Mouse (Mus musculus) limb, embryonic 13.5 days (tissue): Measurements from ENCODE around the gene Ercc1. TPM values are rescaled to one million over a fixed set of nuclear protein-coding genes. Genes with fewer than 3 reads are reported as not detected.

ENCODE experiments used
- ATAC-seq: fragments of 200-750 bp; cut with Nextera tagmentation; 2 replicates; pipeline ENCODE4 v1.8.0; 2017; ENCODE audit warnings: low read depth, moderate number of reproducible peaks, moderate TSS enrichment; ENCODE audit not compliant: low FRiP score
- H3K27ac ChIP-seq: fragments of 300-500 bp; sonication (generic); 2 replicates; pipeline ENCODE4 v1.5.1; 2015; ENCODE audit warnings: inconsistent platforms, mild to moderate bottlenecking, moderate library complexity
- H3K27me3 ChIP-seq: fragments of 300-500 bp; sonication (generic); 2 replicates; pipeline ENCODE4 v1.6.1; 2015; ENCODE audit warnings: mild to moderate bottlenecking, inconsistent platforms
- H3K36me3 ChIP-seq: fragments of 300-500 bp; sonication (generic); 2 replicates; pipeline ENCODE4 v1.6.1; 2015; ENCODE audit warnings: inconsistent platforms, mild to moderate bottlenecking, moderate library complexity
- H3K4me1 ChIP-seq: fragments of 300-500 bp; sonication (generic); 2 replicates; pipeline ENCODE4 v1.6.1; 2015; ENCODE audit warnings: inconsistent platforms
- H3K4me2 ChIP-seq: fragments of 300-500 bp; sonication (generic); replicated peaks from 2 replicates; pipeline ENCODE4 v1.6.1; 2015; ENCODE audit warnings: inconsistent platforms, mild to moderate bottlenecking, moderate library complexity
- H3K4me3 ChIP-seq: fragments of 300-500 bp; sonication (generic); 2 replicates; pipeline ENCODE4 v1.5.1; 2015; ENCODE audit warnings: moderate library complexity, mild to moderate bottlenecking, inconsistent platforms
- H3K9ac ChIP-seq: fragments of 300-500 bp; sonication (generic); 2 replicates; pipeline ENCODE4 v1.6.1; 2015; ENCODE audit warnings: mild to moderate bottlenecking, inconsistent platforms
- H3K9me3 ChIP-seq: fragments of 300-500 bp; sonication (generic); 2 replicates; pipeline ENCODE4 v1.6.1; 2016; ENCODE audit warnings: inconsistent platforms
- WGBS: fragments of 180-500 bp; shearing (Covaris S2); methylation state at CpG from one replicate; pipeline ENCODE4 v1.1.7; 2015; 5-methylcytosine and 5-hydroxymethylcytosine counted together
- polyA plus RNA-seq: library from polyadenylated mRNA; unstranded; fragments of >200 nt; fragmentation: Nextera tagmentation; extraction: Ambion mirVana; gene quantifications from 2 replicates; pipeline ENCODE4 v1.2.1, GENCODE M21; 2015

The Ercc1 gene
- 89.1 and 96.4 TPM in 2 replicates for polyA plus RNA-seq

DNA sequence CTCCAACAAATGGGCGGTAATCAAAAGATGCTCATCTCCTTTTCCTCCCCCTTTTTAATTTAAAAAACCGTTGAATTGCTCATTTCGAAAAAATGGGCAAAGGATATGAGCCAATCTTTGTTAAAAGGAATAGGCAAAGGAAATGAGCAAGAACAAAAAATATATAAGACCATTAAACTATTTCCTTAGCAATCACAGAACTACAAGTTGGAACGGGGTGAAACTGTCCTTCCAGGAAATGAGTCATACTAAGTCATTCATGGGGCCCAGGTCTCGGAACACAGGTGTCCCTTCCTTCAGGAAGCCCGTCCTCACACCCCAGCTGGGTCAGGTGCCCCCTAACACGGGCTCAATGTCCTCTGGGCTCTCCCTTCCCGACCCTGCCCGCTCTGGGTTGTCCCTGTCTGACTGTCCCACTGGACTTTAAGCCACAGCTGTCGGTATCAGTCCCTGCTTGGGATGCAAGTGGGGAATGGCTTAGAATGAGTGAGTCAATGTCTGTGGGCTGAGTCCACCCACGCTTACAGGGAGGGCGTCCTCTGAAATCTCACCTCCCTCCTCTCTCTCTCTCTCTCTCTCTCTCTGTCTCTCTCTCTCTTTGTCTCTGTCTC is at the start of gene Ercc1:
Gene Ercc1, plus strand, starts transcription at position 542 of the 611 bp plus-strand sequence.
- H3K27me3 ChIP-seq = peaks cover 20% of the 10 kb centered on the region
- ATAC-seq = no peak
- WGBS = 23% methylated on average over 12 of the region's 12 CpGs

DNA sequence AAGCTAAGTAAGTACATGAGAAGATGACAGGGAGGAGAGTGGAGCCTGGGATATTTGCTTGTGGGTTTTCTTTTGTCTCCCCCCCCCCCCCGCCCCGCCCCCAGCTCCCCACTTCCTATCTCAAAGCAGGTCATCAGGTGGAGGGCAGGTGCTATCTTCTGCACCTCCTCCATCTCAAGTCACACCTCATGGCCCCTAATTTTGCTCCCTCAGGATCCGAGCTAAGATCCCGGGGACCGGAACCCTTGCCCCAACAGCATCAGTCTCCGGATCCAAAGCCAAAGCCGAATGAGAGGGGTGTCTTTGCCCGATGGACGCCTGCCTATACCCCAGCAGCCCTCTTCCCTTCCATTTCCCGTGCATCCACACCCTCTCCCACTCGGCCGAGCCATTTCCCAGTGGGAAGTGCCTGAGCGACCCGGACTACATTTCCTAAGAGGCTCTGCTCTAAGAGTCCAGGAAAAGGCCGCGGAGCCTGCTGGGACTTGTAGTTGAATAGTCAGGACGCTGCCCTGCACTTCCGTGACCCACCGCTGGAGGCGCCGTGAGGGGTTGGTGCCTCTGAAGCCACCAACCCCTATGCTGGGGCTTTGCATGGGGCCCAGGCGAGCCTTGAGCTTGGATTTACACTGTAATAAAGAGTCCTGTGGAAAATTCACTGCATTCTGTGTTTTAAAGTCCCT is 48.9 kb upstream of the Ercc1 start:
- Histone ChIP-seq H3K36me3 (no peaks in the 10 kb centered on the region), H3K9me3 (no peaks in the 10 kb centered on the region), H3K4me1 (peaks cover 17% of the 10 kb centered on the region), H3K27me3 (no peaks in the 10 kb centered on the region), H3K27ac (no peak overlapping the region), H3K9ac (peak overlapping the region; percentile 60), H3K4me3 (peak overlapping the region; percentile 43), H3K4me2 (peak overlapping the region; percentile 62)
- WGBS = 12% methylated on average over 20 of the region's 22 CpGs
- peak; percentile 85 for ATAC-seq

More for the DNA sequence above, at the start of gene Ercc1:
- H3K9ac ChIP-seq = peak within 1 kb of the TSS; percentile 77
- H3K4me2 ChIP-seq = peak within 1 kb of the TSS; percentile 93
- peak within 1 kb of the TSS; percentile 64 for H3K4me3 ChIP-seq
- H3K36me3 ChIP-seq = peaks cover 19% of the 10 kb centered on the region
- peak within 1 kb of the TSS; percentile 89 for H3K27ac ChIP-seq
- H3K9me3 ChIP-seq = no peaks in the 10 kb centered on the region
- peaks cover 39% of the 10 kb centered on the region for H3K4me1 ChIP-seq

DNA sequence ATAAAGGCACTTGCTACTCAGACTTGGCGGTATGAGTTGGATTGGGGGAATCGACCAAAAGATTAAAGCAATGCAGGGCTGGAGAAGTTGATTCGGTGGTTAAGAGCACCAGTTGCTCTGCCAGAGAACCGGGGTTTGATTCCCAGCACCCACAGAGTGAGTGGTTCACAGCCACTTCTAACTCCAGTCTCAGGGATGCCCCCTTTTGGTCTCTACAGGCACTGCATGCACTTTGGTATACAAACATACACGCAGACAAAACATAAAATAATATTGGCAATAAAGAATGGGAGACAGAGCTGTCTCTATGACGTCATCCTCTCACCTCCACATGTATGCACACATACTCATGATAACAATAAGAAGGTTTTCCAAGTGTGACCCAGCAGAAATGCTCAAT is 47.5 kb upstream of the Ercc1 start:
- H3K27me3 ChIP-seq = peaks cover 9% of the 10 kb centered on the region
- no peak overlapping the region for H3K9ac ChIP-seq
- 85% methylated on average over 6 of the region's 6 CpGs for WGBS

DNA sequence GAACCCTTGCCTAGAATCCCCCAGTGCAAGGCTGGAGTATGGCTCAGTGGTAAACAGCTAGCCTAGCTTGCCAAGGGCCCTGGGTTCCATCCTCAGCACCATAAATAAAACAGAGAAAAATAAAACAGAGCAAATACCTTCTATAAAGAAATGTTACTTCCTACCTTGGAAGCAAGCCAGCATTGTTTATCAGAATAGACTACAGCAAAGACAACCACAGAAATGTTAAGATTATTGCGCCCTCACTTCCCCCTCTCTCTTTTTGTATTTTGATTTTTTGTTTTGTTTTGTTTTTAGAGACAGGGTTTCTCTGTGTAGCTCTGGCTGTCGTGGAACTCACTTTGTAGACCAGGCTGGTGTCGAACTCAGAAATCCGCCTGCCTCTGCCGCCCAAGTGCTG is 46.8 kb upstream of the Ercc1 start:
- 91% methylated on average over 5 of the region's 5 CpGs for WGBS
- H3K27ac ChIP-seq = no peak overlapping the region
- H3K9me3 ChIP-seq = no peaks in the 10 kb centered on the region
- no peaks in the 10 kb centered on the region for H3K36me3 ChIP-seq
- ATAC-seq = no peak
- no peak overlapping the region for H3K4me2 ChIP-seq
- no peak overlapping the region for H3K9ac ChIP-seq
- H3K4me1 ChIP-seq = peaks cover 16% of the 10 kb centered on the region; the same call in 1 of the 2 replicates
- no peak overlapping the region for H3K4me3 ChIP-seq
- peaks cover 16% of the 10 kb centered on the region for H3K27me3 ChIP-seq

More for the DNA sequence above, 47.5 kb upstream of the Ercc1 start:
- H3K4me2 ChIP-seq = no peak overlapping the region
- no peak for ATAC-seq
- H3K4me3 ChIP-seq = no peak overlapping the region
- H3K36me3 ChIP-seq = no peaks in the 10 kb centered on the region
- H3K9me3 ChIP-seq = no peaks in the 10 kb centered on the region
- H3K4me1 ChIP-seq = peaks cover 14% of the 10 kb centered on the region; the same call in 1 of the 2 replicates
- H3K27ac ChIP-seq = no peak overlapping the region

DNA sequence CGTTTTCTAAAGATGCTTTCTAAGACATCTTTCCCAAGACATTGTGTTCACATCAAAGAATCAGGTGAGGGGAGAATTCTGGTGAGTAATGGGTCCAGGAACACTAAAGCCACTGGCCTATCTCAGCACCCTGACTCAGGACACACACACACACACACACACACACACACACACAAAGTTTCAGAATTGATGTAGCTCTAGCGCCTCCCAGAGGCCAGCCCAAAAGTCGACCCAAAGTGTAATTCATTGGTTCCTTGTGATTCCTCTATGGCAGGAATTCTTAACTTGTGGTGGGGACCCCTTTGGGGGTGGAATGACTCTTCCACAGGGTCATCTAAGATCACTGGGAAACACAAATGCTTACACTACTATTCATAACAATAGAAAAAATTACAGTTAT is 45.4 kb upstream of the Ercc1 start:
- Histone ChIP-seq H3K27ac (no peak overlapping the region), H3K4me3 (no peak overlapping the region), H3K9me3 (no peaks in the 10 kb centered on the region), H3K9ac (no peak overlapping the region), H3K4me2 (no peak overlapping the region), H3K27me3 (peaks cover 30% of the 10 kb centered on the region), H3K4me1 (peaks cover 23% of the 10 kb centered on the region), H3K36me3 (no peaks in the 10 kb centered on the region)
- WGBS = 22% methylated on average over 3 of the region's 3 CpGs
- ATAC-seq = no peak

DNA sequence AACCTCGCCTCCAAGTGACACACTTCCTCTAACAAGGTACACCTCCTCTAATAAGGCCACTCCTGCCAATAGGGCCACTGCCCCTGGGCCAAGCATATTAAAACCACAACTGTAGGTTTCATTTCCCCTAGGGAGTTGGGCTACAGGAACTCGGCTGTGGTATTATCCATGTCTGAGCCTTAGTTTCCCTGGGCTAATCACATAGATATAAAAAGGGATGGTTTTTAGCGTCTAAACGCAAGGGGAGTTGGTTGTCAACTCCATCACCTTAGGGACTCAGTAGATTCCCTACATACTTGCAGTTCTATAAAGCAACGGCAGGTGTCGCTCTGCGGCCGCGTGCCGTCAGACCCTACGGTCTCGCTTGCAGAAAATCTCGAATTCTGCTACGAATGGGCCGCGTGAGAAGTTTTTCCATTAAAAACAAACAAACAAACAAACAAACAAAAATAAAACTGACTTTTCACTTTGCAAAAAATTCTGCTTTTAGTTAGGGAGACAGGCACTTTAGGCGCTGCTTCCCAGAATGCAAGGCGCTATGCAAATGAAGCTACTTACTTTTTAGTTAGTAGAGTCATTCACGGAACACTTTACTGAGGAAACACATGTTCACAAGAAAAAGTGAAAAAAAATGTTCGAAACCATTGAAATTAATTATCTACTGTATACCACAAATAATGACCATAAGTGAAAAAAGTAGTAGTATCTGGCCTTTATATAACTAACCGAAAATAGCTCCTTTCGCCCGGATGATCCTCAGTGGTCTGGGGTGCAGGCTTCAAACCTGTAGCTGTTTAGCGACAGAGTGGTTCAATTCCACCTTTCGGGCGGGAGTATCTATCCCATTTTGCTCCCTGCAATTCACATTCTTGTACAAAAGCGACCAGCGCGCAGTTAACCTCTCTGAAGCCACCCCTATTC is 43.8 kb upstream of the Ercc1 start:
- ATAC-seq = peak; percentile 77
- H3K36me3 ChIP-seq = no peaks in the 10 kb centered on the region
- peak overlapping the region; percentile 53 for H3K4me2 ChIP-seq
- peaks cover 46% of the 10 kb centered on the region for H3K27me3 ChIP-seq
- H3K9ac ChIP-seq = peak overlapping the region; percentile 46; the same call in 1 of the 2 replicates
- H3K4me3 ChIP-seq = peak overlapping the region; percentile 46
- whole genome bisulfite sequencing = under 1% methylated on average over 29 of the region's 29 CpGs
- peaks cover 31% of the 10 kb centered on the region for H3K4me1 ChIP-seq
- no peak overlapping the region for H3K27ac ChIP-seq
- H3K9me3 ChIP-seq = no peaks in the 10 kb centered on the region

DNA sequence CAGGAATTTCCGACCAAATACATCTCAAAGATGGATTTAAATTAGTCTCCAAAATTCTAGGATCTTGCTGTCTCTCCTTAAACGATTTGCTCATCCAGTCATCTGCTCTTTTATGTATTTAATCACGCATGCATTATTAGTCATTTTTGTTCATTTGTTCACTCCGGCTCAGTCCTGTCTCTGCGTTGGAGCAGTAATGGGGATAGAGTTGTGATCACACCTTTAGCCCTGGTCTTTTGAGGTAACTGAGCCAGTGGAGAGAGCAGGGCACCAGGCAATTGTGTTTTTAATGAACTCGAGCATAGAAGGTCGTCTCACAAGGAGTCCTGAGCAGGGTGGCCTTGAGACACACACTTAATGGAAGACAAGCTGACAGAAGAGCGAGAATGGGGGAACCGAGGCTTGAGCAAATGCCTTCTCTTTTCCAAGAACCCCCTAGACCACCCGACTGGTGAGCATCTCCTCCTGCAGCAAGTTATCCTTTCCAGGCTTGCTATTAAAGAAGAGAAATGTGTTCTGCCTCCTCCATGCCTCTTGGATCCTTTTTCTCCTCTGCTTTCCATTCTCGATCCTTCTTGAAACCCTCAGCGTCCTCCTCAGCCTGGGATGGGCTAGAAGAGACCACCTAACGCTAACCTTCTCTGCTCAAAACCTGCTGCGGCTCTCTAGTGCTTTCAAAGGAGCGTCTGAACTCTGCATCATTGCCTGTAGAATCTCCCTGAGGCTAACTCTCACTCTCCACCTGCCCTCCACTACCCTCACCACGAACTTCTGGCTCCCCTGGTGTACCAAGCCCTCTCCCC is 42.9 kb upstream of the Ercc1 start:
- WGBS = 15% methylated on average over 16 of the region's 16 CpGs
- Histone ChIP-seq H3K27me3 (peaks cover 55% of the 10 kb centered on the region), H3K9ac (peak overlapping the region; percentile 36; the same call in 1 of the 2 replicates), H3K4me3 (peak overlapping the region; percentile 46), H3K27ac (no peak overlapping the region), H3K4me2 (peak overlapping the region; percentile 53), H3K4me1 (peaks cover 31% of the 10 kb centered on the region), H3K9me3 (no peaks in the 10 kb centered on the region), H3K36me3 (no peaks in the 10 kb centered on the region)
- no peak for ATAC-seq

DNA sequence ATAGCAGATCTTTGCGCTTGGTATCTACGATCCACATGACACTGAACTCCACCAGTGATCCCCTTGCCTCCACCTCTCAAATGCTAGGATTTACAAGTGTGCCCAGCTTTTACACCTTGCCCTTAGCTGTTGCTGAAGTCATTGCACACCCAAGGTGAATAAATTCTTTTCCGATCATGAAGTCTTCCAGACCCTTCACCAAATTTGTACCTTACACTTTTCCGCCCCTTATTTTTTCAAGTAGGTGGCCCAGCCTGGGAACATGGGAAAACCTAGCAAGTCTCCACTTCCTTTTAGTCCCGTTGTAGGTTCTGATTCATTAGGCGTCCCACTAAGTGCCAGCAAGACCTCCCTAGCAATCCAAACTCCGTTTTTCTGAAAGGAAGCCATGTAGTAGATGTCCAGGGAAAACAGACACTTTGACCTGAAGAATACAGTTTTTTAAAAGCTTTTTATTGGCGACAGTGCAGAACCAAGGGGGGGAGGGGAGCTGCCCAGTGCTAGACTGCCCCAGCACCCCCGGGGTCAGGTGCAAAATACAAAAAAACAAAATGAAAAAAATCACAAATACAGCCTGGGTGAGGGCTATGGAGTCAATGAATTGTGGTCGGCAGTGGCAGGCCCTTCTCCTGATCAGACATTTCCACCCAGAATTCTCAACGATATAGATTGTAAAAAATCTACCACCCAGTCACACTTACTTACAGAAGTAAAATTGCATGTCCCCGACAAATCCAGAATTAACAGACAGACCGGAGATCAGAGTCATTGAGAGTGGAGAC is 42.1 kb upstream of the Ercc1 start:
- no peak overlapping the region for H3K27ac ChIP-seq
- peak overlapping the region; percentile 36; the same call in 1 of the 2 replicates for H3K9ac ChIP-seq
- H3K36me3 ChIP-seq = no peaks in the 10 kb centered on the region
- peaks cover 63% of the 10 kb centered on the region for H3K27me3 ChIP-seq
- H3K4me1 ChIP-seq = peaks cover 31% of the 10 kb centered on the region
- WGBS = 47% methylated on average over 13 of the region's 13 CpGs
- peak overlapping the region; percentile 53; the same call in 1 of the 2 replicates for H3K4me2 ChIP-seq
- no peaks in the 10 kb centered on the region for H3K9me3 ChIP-seq
- ATAC-seq = no peak
- H3K4me3 ChIP-seq = peak overlapping the region; percentile 46; the same call in 1 of the 2 replicates

DNA sequence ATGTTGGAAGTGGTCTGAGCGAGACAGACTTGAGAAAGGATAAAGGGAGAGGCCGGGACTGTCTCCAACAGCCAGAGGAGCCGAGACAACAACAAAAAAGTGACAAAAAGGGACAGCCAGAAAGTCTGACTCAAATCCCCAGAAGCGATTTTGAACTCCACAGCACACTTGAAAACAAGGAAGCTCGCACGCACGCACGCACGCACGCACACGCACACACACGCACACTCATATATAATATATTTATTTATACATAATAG is 41.6 kb upstream of the Ercc1 start:
- no peak overlapping the region for H3K4me2 ChIP-seq
- no peak for ATAC-seq
- H3K9ac ChIP-seq = no peak overlapping the region
- no peaks in the 10 kb centered on the region for H3K9me3 ChIP-seq
- H3K4me3 ChIP-seq = no peak overlapping the region
- peaks cover 67% of the 10 kb centered on the region for H3K27me3 ChIP-seq
- peaks cover 35% of the 10 kb centered on the region for H3K4me1 ChIP-seq
- H3K27ac ChIP-seq = no peak overlapping the region
- no peaks in the 10 kb centered on the region for H3K36me3 ChIP-seq
- 74% methylated on average over 12 of the region's 12 CpGs for WGBS

DNA sequence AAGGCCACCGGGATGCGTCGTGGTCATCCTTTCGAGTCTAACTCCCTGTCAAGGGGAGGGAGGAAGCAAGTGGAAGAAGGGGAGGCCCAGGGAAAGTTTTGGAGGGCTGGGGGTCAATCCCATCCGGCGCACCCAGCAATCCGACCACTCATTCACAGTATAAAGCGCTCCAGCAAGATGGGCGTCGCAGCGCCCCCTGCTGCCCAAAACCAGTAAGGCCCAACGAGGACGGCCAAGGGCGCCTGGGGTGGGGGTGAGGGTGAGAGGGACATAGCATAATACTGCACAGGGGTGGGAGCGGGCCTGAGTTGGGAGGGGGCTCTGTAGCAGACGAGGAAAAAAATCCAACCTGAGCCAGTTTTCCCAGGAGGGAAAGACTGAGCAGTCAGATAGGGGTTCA is 40.8 kb upstream of the Ercc1 start:
- H3K27ac ChIP-seq = no peak overlapping the region
- H3K27me3 ChIP-seq = peaks cover 67% of the 10 kb centered on the region
- H3K9me3 ChIP-seq = no peaks in the 10 kb centered on the region
- ATAC-seq = no peak
- WGBS = under 1% methylated on average over 16 of the region's 16 CpGs
- H3K4me1 ChIP-seq = peaks cover 39% of the 10 kb centered on the region
- H3K4me3 ChIP-seq = peak overlapping the region; percentile 39
- peak overlapping the region; percentile 60 for H3K4me2 ChIP-seq
- no peaks in the 10 kb centered on the region for H3K36me3 ChIP-seq
- peak overlapping the region; percentile 43; the same call in 1 of the 2 replicates for H3K9ac ChIP-seq
